Mouse (Mus musculus): ENCODE results near the gene Lamp2.

DNA sequence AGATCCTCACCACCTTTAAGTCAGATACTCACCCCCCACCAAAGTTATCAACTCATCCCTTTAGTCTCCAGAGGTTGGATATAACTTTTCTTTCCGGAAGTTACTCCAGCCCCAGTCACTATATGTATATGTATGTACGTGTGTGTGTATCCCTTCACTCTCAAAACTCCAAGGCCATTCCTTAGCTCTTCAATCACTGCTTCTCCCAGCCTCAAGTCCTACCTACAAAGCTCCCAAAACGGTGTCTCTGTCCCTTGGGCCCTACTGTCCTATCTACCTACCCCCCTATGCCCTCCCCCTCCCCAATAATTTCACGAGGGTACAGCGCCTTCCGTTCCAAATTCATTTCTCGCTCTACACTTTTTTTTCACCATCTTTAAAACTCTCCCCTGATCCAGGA lies 780 bp downstream of the Lamp2 start:
- no peak for TF ChIP-seq CTCF (IDR thresholded peaks at IDR 0.05; ENCODE audit: low read depth)
- no peak for TF ChIP-seq EP300 (IDR thresholded peaks at IDR 0.05; ENCODE audit: low read depth)

All from heart, postnatal 0 days (tissue).